Mouse (Mus musculus): Measurements from ENCODE around the gene Kif4. TPM values are rescaled to one million over a fixed set of nuclear protein-coding genes. Genes with fewer than 3 reads are reported as not detected.

Kif4 gene
- total RNA-seq (2023), result 1 to 10 TPM; 1.2 to 1.3 TPM

GRCm38 (mm10) chrX:100625546-100625801 is at the start of gene Kif4:
Gene Kif4 (plus strand): TSS chrX:100625737.

GRCm38 (mm10) chrX:100594791-100595190 is 30.7 kb upstream of the Kif4 start, which contains the start of gene P2ry4:
Gene P2ry4 (minus strand): TSS chrX:100594869.

GRCm38 (mm10) chrX:100605314-100605713 is 20.2 kb upstream of the Kif4 start, which contains the start of gene Arr3:
Gene Arr3 (plus strand): TSS chrX:100605497.

GRCm38 (mm10) chrX:100625802-100626793 is 561 bp downstream of the Kif4 start, which contains the start of gene Pdzd11:
Gene Pdzd11 (minus strand): TSS chrX:100626568.

GRCm38 (mm10) chrX:100729665-100730188 is 104.2 kb downstream of the Kif4 start, which contains the start of gene Gdpd2:
Gene Gdpd2 (plus strand): TSS chrX:100729873.

GRCm38 (mm10) chrX:100767181-100767884 is 141.8 kb downstream of the Kif4 start, which contains the start of gene Dlg3:
Gene Dlg3 (plus strand): TSS chrX:100767722.

Other genes starting within 250 kb of the Kif4 start
- gene Otud6a, start 196.7 kb upstream of the Kif4 start, total RNA-seq (2023), result not detected
- gene Awat2, start 183.0 kb upstream of the Kif4 start, total RNA-seq (2023), result under 1 TPM; 0.44 to 0.73 TPM
- gene Igbp1, start 131.4 kb upstream of the Kif4 start, total RNA-seq (2023), result 10 to 100 TPM; 56.0 to 56.8 TPM
- gene Dgat2l6, start 100.9 kb upstream of the Kif4 start, total RNA-seq (2023), result not detected
- not detected for gene Awat1, start 53.5 kb upstream of the Kif4 start, total RNA-seq (2023)
- gene P2ry4, start 30.9 kb upstream of the Kif4 start, total RNA-seq (2023), result not detected
- gene Arr3, start 20.2 kb upstream of the Kif4 start, total RNA-seq (2023), result not detected
- 10 to 100 TPM; 18.9 to 19.6 TPM for gene Pdzd11, start 831 bp downstream of the Kif4 start, total RNA-seq (2023)
- gene Gdpd2, start 104.1 kb downstream of the Kif4 start, total RNA-seq (2023), result under 1 TPM in 1 of 2 experiments, not detected in 1; 0.38 TPM
- 1 to 10 TPM; 5.3 to 5.5 TPM for gene Dlg3, start 142.0 kb downstream of the Kif4 start, total RNA-seq (2023)

All from B cell, adult 67 days (primary cell).